Mouse (Mus musculus): ENCODE results near the gene Ikbkg.
A peak's percentile ranks its signal among the peaks of the same experiment; 100 is the strongest.
"Not testable (repeated sequence)": the region's sequence is repeated elsewhere in the genome, so short reads cannot be mapped to it uniquely, and the experiment has no call there.

The Ikbkg gene

DNA sequence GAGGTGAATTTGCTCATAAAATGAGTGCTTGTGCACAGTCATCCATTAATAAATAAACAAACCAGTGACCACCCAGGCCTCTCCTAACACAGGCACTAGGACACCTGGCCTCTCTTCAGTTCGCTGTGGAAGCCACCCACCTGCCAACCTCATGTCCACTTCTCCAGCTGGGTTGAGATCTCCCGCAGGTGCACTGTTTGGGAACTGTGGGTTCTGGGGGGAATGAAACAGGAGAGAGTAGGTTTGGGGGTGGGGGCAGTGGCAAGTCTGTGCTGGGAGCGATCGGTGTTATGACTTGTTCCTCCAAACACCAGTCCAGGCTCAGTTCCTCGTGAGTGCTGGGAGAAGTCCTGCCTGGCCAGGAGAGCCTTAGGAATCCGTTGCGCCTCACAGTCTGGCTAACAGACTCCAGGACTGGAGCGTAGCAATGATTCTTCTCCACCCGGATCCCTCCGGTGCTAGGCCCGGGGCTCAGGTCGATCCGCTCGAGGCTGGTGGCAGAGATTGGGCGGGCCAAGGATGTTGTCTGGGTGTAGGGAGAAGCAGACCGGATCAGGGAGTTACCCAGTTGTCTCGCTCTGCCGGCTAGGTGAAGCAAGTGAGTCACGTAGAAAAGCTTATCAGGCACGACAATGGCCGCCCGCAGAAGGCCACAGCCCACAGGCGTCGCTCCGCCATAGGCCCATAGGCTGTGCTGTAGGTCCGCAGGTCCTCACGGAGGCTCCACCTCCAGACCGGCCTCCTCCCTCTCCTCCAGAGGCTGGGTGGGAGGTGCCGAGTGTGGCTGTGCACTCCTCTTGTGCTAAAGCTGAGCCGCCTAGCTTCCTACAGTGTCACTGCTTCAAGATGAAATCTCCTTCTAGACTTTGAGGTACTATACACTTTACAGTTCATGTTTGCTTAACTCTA, at the start of gene Ikbkg, which contains the start of gene Fam3a:
TSS of gene Ikbkg (plus strand) at position 756 of the 909 bp plus-strand sequence.
TSS of gene Fam3a (minus strand) at position 738 of the 909 bp plus-strand sequence.
- DNase-seq (ENCODE audit: low read depth, low spot score), result peak; percentile 94

DNA sequence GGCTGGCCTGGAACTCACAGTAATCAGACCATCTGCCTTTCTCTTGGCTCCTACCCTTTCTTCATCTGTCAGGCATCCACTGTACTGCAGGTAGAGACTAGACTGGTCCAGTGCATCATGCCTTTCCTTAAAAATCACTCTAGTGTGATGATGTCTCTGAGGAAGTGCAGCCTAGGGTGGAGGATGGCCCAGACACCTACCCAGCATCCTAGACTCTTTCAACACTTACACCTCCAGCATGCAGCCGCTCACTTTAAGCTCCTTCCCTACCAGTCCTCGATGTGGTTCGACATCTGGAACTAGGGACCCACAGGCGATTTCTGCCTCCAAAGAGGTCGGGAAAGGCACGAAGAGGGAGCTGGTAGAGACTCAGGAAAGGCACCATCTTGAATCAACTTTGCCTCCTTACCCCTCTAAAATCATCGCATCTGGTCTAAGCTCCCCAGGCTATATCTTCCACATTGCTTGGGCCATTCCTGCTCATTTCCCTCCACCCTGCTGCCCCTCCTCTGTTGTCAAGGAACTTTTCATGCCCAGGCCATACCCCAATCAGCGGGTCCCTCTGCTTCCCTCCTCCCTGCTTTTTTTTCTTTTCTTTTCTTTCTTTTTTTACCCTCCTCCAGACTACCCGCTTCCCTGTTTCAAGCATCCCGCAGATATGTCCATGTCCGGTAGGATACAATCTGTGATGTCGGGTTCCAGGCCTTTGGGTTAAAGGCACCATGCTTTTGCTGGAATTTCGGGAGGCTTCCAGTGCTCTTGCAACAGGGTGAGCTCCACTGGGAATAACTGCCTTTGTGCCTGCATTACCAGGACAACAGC, 40.2 kb upstream of the Ikbkg start:
- no peak for DNase-seq (ENCODE audit: low read depth, low spot score)

DNA sequence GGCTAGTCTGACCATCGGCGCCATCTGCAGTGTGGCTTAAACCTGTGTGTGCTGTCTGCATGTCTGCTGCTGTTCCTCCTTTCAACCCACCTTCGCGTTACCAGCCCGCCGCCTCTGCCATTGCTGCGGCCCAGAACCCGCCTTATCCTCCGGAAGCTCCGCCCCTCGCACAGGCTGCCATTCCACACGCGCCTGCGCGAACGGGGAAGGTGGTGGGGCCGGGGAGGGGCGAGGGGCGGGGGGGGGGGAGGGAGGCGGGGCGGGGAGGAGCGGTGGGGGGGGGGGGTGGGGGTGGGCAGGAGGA, 39.7 kb upstream of the Ikbkg start, which contains the start of gene Lage3:
TSS of gene Lage3 (minus strand) at position 152 of the 304 bp plus-strand sequence.
- DNase-seq (ENCODE audit: low read depth, low spot score), result peak; percentile 89

DNA sequence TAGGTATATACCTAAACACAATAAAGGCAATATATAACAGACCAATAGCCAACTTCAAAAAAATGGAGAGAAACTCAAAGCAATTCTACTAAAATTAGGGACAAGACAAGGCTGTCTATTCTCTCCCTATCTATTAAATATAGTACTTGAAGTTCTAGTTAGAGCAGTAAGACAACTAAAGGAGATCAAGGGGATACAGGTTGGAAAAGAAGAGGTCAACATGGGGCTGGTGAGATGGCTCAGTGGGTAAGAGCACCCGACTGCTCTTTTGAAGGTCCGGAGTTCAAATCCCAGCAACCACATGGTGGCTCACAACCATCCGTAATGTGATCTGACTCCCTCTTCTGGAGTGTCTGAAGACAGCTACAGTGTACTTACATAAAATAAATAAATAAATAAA, 36.0 kb upstream of the Ikbkg start:
- not testable (repeated sequence) for DNase-seq (ENCODE audit: low read depth, low spot score)

DNA sequence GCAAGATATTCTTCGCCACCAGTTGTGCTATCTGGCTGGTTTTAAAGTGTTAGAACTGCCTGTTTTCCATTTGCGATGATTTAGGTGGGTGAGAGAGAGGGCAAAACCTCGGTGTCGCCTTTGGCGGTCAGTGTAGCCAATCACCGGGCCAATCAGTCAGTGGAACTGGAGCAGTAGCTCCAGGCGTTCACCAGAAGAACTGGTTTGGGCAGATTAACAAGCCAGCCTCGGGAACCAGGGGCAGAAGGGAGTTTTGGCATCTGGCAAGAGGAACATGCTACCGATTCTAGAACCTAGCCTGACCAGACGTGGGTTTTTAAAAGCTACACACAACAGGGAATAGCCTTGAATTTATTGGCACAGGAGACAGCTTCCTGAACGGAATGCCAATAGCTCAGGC, 33.9 kb upstream of the Ikbkg start:
- no peak for DNase-seq (ENCODE audit: low read depth, low spot score)

DNA sequence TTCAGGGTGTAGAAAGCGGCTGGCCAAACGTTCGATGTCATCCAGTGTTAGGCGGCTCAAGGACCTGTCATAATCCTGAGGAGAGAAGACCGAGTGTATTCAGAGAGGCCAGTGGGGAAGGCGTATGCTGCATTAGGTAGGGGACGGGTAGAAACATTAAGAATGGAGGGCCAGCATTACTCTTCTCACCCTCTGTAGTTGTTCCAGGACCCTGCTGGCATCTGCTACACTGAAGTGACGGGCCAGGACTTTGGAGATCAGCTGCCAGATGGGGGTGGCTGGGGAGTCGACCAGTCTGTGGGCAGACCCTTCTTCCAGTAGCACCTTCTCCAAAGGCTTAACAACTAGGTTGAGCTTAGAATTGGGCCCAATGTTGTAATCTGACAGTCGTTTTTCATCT, 25.6 kb upstream of the Ikbkg start:
- DNase-seq (ENCODE audit: low read depth, low spot score), result no peak

DNA sequence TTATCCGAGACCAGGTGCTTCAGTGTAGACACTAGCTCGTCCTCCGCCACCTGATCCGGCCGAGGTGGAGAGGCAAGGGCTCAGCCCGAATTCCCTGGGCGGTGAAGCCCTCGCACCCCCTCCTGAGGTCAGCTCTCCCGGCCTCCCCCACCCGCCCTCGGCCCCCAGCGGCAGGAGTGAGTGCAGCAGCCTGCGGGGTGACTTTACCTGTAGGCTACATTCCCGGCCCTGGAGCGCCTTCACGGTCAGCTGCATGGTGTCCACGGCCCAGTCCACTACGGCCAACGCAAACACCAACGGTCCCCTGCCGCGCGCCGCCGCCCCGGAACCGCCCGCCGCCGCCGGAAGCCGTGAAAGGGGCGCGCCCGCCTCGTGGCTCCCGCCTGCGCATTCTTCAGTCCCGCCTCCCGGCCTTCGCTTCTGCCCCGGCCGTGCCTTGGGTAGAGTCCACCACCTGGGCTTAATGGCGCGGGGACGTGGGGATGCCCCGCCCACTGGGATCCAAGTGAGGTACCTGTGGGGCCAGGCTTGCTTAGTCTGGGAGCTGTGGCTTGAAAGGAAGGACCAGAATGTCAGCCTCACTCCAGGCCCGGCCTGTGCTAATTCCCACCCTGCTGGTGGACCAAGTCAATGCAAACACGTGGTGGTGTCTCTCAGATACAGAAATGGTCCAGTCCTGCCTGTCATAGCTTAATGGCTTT, 24.7 kb upstream of the Ikbkg start:
- peak; percentile 74 for DNase-seq (ENCODE audit: low read depth, low spot score)

DNA sequence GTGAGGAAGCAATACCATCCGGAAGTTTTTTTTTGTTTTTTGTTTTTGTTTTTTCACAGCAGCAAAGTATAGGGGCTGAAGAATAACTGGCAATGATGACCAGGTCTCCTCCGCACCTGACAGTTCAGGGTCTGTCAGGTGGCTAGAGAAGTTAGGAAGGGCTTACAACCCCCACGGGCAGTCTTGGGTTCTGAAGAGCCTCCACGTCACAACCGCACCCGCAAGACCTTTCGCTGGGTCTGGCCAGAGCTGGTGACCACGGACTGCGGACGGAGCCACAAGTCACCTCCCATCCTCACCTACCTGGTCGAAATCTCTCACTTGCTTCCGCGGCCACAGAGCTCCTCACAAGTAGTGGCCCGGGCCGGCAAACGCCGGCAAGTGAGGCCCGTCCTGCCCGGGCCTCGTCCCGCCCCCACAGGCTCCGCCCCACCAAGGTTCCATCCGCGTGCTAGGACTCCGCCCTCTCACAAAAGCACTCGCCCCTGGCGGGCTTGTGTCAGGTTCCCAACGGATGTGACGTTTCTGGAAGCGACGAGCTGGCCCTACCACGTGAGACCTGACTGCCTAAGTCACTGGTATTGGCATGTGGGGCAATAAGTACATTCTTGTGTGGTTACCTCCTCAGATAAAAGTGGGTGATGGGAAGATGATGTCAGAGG, 20.1 kb upstream of the Ikbkg start, which contains the start of the genes Ubl4a and Slc10a3:
TSS of gene Ubl4a (minus strand) at position 331 of the 662 bp plus-strand sequence.
TSS of gene Slc10a3 (minus strand) at position 462 of the 662 bp plus-strand sequence.
- peak; percentile 94 for DNase-seq (ENCODE audit: low read depth, low spot score)

DNA sequence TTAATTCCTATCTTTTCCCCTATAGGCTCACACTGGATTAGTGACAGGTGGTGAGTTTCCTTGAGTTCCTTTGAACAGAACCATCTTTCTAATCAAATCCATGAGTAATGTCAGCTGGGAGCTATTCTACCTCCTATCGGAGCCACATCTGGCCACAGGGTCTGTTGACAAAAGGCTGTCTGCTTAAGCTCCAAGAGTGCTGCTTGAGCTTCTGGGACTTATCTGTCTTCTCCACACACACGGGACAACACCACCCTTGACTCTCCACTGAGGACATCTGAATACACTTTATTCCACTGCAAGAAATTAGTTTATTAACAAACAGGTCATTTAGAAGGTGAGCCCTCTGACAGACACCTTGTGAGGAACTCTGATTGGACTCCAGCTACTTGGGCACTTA, 8.6 kb upstream of the Ikbkg start:
- no peak for DNase-seq (ENCODE audit: low read depth, low spot score)

DNA sequence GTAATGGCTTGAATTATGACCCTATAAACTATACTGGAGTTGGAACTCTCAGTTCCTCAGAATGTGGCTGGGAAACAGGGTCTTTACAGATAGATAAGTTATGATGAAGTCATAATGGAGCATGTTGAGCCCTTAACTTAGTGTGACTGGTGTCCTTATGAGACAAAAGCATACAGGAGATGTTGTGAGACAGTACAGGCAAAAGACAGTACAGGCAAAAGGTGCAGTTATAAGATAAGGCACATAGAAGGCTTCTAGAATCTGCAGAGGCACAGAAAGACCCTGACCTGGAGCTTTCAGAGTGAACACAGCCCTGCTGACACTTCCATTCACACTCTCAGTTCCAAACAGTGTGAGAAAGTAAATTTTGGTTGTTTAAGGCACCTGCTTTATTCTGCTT, 4.9 kb upstream of the Ikbkg start:
- no peak for DNase-seq (ENCODE audit: low read depth, low spot score)

DNA sequence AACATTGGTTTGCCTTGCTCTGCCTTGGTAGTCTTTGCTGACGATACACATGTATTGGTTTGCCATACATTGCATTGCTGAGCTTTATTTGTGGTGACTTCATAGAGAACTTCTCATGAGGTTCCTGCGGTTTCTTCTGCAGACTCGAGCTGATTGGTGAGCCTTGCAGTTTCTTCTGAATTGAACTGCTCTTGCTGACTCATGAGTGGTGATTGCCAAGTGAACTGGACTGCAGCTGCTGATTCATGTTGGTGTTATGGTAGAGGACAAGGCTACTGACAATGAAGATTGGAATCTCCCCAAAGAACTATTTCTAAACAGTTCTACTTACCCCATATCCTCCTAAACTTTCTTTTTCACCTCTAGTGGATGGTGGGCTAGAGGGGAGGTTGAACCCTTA, 7.0 kb downstream of the Ikbkg start:
- DNase-seq (ENCODE audit: low read depth, low spot score), result no peak

DNA sequence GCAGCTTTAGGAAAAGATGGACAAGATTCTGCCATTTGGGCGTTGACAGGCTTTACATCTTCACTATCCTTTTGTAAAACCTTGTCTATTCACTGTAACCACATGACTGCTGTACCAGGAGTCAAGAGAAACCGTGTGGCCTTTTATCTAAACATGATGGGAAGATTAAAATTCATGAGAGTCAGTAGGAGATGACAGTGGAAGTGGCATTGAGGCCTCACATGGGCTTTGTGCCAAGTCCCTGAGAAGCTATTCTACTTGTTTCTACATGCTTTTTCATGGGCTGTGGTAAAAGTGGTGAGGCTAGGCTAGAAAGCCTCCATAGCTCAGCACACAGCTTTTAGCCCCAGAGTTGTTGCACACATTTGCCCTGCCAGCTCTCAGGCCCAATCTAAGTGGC, 15.2 kb downstream of the Ikbkg start:
- DNase-seq (ENCODE audit: low read depth, low spot score), result no peak

DNA sequence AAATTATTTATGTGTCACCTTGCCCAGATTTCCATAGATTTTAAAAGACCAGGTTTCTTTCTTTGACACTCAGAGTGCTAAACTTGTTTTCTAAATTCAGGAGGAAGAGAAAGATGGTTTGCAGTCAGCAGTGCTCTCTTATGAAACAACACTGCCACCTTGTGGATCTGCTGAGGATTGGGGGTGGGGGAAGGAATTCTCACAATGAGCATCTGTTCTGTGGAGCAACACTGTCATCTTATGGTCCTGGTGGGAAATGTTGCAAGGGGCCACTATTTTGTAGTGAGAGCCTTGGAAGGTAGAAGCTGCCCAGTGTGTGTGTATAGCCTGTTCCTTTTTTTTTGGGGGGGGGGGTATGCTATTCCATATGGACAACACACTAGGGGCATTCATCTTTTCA, 20.3 kb downstream of the Ikbkg start:
- DNase-seq (ENCODE audit: low read depth, low spot score), result peak; percentile 85

DNA sequence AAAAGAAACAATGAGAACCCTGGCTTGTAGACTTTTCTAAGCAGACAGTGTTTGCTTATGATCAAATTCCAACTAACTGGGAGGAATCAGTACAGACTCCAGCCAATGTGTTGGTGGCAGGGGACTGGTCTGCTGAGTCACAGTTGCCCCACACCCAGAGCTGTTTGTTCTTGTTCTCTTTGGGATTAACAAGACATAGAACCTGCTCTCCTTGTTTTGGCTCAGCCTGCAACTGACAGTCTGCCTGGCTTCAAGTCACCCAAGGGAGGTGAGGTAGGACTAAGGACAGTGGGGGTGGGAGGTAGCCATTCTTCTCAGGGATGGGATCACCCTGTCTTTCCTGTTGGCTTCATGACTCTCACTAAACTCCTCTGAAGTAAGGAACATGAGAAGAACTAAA, 31.4 kb downstream of the Ikbkg start:
- no peak for DNase-seq (ENCODE audit: low read depth, low spot score)

DNA sequence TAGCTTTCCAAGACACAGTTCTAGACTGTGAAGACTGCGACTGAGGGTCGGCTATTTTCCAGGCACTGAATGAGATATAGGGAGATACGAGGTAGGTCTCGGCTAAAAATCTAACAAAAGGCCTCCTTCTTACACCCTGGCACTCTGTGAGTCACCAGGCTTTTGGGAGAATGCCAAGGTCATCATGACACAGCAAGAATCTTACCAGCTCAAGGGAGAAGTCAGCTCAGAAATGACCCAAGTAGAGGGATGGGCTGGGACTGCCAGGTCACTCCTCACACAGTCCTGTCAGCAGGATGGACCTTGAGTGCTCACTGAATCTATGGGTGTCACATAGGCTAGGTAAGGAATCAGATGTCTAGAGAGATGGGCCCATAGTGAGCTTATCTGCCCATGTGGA, 32.1 kb downstream of the Ikbkg start:
- DNase-seq (ENCODE audit: low read depth, low spot score), result no peak

DNA sequence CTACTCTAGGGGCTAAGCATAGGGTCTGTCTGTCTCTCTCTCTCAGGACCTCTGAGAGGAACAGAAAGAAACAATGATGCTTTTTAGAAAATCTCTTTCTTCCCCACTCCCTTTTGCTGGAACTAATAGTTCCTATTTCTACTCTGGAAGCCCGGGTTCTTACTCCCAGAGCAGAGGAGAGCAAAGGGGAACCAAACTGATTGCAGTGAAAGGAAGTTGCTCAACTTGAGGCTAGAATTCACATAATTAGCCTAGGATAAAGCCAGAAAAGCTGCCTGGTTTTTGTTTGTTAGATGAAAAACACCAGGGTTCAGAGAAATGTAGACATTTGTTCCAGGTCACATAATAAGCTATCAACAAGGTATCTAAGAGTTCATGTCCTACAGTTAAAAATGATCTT, 33.2 kb downstream of the Ikbkg start:
- DNase-seq (ENCODE audit: low read depth, low spot score), result no peak

DNA sequence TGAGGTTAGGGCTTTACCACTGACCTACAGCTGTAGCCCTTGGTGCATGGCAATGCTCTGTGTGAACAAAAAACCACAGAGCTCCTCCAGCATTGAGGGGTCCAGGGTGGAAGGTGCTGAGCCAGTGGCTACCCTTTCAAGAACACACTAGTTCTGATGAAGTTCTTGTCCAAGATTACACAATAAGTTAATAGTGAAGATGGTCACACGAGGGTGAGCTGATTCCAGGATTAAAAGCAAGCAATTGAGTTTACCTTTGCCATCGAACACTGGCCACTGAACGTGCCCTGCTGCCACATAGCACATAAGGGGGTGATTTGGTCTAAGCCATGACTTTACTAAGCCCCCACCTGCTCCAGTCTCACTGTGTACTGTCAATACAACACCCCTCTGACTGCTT, 34.0 kb downstream of the Ikbkg start:
- DNase-seq (ENCODE audit: low read depth, low spot score), result no peak

DNA sequence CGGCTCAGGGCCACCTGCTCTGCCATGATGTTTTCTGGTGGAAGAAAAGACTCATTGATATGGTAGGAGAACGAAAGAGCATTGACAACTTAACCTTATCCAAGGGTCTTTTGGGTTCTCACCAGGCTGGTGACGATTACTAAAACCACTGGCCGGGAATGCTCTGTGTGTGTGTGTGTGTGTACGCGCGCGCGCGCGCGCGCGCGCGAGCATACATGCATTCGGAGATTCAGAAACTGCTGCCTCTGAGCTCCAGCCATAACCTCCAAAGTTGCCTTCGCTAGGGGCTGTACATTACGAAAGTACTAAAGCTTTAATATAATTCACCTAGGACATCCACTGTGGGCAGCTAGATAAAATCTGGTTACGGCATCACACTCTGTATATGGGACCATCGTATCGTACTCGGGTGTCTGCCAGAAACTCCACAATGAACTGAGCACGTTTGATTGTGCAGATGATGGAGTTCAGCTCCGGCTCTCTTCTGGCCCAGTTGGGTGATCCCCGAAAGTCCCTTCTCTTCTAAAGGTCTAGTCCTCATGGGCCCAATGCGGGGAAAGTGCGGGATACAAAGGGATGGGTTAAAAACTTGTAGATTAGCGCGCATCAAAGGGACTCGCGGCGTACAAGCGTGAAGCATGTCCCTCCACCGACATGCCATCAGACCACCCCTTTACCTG, 35.2 kb downstream of the Ikbkg start:
- DNase-seq (ENCODE audit: low read depth, low spot score), result no peak

DNA sequence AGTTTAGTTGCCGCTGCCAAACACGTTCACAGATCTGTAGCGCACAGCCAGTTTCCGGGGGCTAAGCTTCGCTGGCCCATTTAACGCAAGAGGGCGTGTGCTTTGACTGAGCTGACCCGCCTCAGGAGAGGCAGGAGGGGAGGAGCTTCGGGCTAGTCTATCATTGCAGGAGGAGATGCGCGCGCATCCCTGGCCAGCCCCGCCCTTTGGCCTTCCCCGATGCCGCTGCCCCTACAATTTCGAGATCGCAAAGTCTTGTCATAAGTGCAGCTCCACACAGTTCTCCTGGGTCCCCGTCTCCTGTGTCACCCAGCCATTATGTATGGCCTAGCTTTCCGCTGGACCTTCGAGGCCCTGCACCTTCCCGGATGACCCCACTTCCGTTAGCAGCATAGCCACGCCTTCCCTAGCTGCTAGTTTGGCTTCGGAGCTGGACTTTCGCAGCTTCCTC, 35.8 kb downstream of the Ikbkg start, which contains the start of gene G6pdx:
TSS of gene G6pdx (minus strand) at position 369 of the 451 bp plus-strand sequence.
- peak; percentile 95 for DNase-seq (ENCODE audit: low read depth, low spot score)

DNA sequence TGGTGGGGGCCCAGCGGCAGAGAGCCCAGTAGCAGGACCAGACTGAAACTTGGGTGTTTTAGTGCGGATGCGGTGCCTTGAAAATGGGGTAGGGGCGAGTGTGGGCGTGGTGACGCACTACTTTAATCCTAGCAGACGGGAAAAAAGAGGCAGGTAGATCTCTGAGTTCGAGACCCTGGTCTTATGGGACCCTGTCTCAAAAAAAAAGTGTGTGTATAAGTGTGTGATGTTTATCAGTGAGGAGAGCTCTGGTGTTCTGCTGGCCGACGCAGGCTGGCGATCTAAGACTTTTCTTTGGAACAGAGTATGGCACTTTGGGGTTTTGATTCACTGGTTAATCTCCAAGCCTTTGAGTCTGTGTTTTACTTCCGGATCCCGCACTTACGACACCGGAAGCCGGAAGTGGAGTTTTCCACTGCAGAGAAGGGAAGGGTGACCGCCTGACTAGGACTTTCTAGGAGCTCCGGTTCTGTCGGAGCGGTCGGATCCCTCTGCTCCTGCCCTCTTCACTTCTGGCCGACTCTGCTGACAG, 36.3 kb downstream of the Ikbkg start:
- DNase-seq (ENCODE audit: low read depth, low spot score), result peak; percentile 85
